Mouse (Mus musculus): ENCODE measurements around the gene Rcc1l. TPM values are rescaled to one million over a fixed set of nuclear protein-coding genes. Genes with fewer than 3 reads are reported as not detected.

Gene Rcc1l
- polyA plus RNA-seq, 1 experiment from 2014 or later: 44.3 TPM

DNA sequence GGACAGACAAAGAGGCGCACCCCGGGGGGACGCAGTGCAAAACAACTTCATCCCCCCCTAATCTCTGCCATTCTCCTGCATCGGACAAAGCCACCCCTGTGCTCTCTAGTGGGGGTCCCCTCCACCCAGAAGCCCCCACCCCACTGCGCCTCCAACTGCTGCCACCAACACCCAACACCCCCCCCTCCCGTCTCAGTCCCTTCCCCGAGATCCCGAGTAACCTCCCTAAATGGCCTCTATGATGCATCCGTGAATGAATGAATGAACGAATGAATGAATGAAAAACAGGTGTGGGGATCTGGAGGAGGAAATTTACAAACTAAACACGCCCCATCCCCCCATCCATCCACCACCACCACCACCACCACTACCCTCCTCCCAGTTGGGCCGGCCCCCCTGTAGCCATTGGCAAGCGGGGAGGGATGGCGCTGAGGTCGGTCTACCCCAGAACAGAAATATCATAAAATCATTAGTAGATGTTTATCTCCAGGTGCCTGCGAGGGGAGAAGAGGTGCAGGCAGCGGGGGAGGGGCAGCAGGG lies 76.3 kb downstream of the Rcc1l start:
- H3K27ac ChIP-seq: peak overlapping the region; percentile 90
- H3K4me3 ChIP-seq: peak overlapping the region; percentile 86
- 2% methylated on average over 16 of the region's 17 CpGs for WGBS
- H3K4me1 ChIP-seq: peaks cover 47% of the 10 kb centered on the region
- DNase-seq (ENCODE audit: extremely low spot score, low spot score): peak; percentile 19
- H3K36me3 ChIP-seq (replicated peaks): peaks cover 2% of the 10 kb centered on the region; the same call in 1 of the 2 replicates
- H3K27me3 ChIP-seq (ENCODE audit: poor library complexity, severe bottlenecking): no peaks in the 10 kb centered on the region
- no peaks in the 10 kb centered on the region for H3K9me3 ChIP-seq

DNA sequence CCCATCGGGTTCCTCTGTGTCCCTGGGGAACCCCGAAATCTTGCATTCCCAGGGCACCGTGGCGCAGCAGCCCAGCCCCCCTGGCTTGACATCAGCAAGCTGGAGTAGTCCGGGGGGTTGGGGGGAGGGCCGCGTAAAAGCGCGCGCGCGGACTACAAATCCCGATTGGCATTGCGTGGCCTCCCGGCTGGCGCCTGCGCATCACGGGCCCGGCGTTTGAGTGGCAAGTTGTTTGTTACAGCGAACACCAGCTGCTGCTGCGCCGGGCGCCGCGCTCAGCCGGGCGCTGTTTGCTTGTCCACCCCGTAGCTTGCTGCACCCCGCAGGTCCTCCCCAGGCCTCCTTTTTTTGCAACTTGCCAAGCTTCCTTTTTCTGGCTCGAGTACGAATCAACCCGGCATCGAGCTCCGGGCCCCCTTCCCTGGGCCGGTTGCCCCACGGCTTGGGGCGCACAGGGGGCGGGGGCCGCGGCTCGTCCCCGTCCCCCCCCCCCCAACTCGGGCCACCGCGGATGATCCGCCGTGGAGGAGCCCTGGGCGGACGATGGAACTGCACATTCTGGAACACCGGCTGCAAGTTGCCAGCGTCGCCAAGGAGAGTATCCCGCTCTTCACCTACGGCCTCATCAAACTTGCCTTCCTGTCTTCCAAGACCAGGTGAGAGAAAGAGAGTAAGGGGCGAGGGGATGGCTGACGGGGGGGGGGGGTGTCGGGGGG lies 76.9 kb downstream of the Rcc1l start, which contains the start of gene Castor2:
Gene Castor2 (plus strand): TSS at position 216 of the 716 bp plus-strand sequence.
- Histone ChIP-seq H3K27me3 (ENCODE audit: poor library complexity, severe bottlenecking) (no peaks in the 10 kb centered on the region), H3K9me3 (no peaks in the 10 kb centered on the region)
- WGBS: under 1% methylated on average over 54 of the region's 58 CpGs

DNA sequence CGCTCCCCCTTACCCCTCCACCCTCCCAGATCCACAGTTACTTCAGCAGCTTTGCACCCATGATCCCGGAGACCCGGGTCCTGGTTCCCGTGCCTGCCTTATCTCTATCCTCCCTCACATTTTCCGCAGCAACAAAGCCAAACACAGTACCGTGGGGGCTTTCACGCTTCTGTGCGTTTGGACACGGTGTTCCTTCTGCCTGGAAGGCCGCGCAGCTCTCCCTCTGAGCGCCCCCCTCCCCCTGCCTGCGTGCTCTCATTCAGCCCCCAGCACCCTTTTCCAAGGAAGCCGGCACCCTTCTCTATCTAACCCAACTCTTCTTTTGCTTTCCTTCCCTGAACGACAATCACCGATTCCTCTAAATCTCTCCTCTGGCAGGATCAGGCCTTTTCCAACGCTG lies 77.6 kb downstream of the Rcc1l start:
- peak overlapping the region; percentile 86 for H3K4me3 ChIP-seq
- under 1% methylated on average over 17 of the region's 17 CpGs for WGBS
- H3K27ac ChIP-seq: peak overlapping the region; percentile 90
- H3K36me3 ChIP-seq (replicated peaks): peaks cover 2% of the 10 kb centered on the region; the same call in 1 of the 2 replicates
- no peak for DNase-seq (ENCODE audit: extremely low spot score, low spot score)
- H3K27me3 ChIP-seq (ENCODE audit: poor library complexity, severe bottlenecking): no peaks in the 10 kb centered on the region
- H3K4me1 ChIP-seq: peaks cover 47% of the 10 kb centered on the region
- no peaks in the 10 kb centered on the region for H3K9me3 ChIP-seq

More for the DNA sequence above, 76.9 kb downstream of the Rcc1l start, which contains the start of gene Castor2:
- peak; percentile 95 for DNase-seq (ENCODE audit: extremely low spot score, low spot score)
- Histone ChIP-seq H3K4me3 (peak within 1 kb of the TSS; percentile 86), H3K27ac (peak within 1 kb of the TSS; percentile 90), H3K4me1 (peaks cover 47% of the 10 kb centered on the region), H3K36me3 (replicated peaks) (peaks cover 2% of the 10 kb centered on the region; the same call in 1 of the 2 replicates)

DNA sequence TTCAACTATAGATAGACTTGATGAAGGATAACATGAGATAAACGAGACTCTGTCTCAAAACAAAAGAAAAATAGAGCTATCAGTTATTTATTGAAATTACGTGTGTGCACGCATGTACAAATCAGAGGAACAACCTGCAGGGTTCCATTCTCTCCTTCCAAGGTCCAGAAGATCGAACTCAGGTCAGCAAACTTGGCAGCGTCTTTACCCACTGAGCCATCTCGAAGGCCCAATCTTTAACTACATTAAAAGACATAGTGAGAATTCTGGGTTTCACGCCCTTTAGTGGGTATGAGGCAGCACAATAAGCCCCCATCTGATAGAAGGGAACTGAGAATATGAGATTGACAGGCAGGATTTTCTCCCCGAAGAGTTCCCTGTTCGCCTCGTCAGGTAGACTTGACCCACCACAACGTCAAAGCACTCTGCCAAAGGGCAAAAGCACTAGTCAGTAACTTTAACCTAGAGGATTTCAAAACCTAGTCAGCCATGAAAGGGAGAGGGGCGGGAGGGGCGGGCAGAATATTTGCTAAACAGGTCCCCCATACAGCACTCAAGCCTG lies 78.2 kb downstream of the Rcc1l start:
- H3K27me3 ChIP-seq (ENCODE audit: poor library complexity, severe bottlenecking): no peaks in the 10 kb centered on the region
- H3K27ac ChIP-seq: peak overlapping the region; percentile 90
- peak overlapping the region; percentile 86 for H3K4me3 ChIP-seq
- DNase-seq (ENCODE audit: extremely low spot score, low spot score): no peak
- no peaks in the 10 kb centered on the region for H3K9me3 ChIP-seq
- 44% methylated on average over 13 of the region's 13 CpGs for WGBS
- H3K36me3 ChIP-seq (replicated peaks): no peaks in the 10 kb centered on the region
- H3K4me1 ChIP-seq: peaks cover 53% of the 10 kb centered on the region

Other genes with a start within 250 kb of the Rcc1l start
- gene Castor2, start 77.1 kb downstream of the Rcc1l start, polyA plus RNA-seq (2016; fragmentation: Nextera tagmentation; extraction: Ambion mirVana): 7.9 and 8.8 TPM in 2 replicates
- 7.0 and 7.6 TPM in 2 replicates for gene Gtf2ird2, start 7.2 kb upstream of the Rcc1l start, polyA plus RNA-seq (2016; fragmentation: Nextera tagmentation; extraction: Ambion mirVana)
- 2.4 TPM in 2 replicates for gene Ncf1, start 52.9 kb upstream of the Rcc1l start, polyA plus RNA-seq (2016; fragmentation: Nextera tagmentation; extraction: Ambion mirVana)
- 174 and 178 TPM in 2 replicates for gene Gtf2i, start 138.0 kb upstream of the Rcc1l start, polyA plus RNA-seq (2016; fragmentation: Nextera tagmentation; extraction: Ambion mirVana)